Mouse (Mus musculus): ENCODE measurements at regions not wholly inside any gene's neighbourhood (a gene's known extent, or its start where the extent isn't known, plus 50 kb on each side); places are given as distances from the start of the nearest gene placed in this dataset.

DNA sequence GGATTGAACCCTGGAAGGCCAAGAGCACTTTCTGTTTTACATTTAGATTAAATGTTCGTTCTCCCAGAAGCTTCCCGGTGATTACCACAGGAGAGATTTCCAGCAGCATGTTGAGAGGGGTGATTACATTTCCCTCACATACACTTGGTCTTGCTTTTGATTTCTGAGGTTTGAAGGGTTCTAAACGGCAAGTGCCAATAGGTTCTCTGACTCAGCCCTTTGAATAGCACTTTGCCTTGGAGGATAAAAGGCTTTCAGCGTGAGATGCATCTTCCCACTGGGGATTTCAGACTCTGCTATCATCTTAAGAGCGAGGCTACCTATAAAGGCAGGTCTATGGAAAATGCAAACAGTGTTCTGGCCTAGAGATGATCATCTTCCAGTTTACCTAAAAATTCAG lies 326.3 kb upstream of the Rgmb start:
- TF ChIP-seq CTCF (IDR thresholded peaks at IDR 0.05; ENCODE audit: borderline replicate concordance, insufficient read depth, low read length) = no peak
- TF ChIP-seq POLR2A (IDR thresholded peaks at IDR 0.05; ENCODE audit: low read depth, low read length) = no peak
